In the genomic region with DNA sequence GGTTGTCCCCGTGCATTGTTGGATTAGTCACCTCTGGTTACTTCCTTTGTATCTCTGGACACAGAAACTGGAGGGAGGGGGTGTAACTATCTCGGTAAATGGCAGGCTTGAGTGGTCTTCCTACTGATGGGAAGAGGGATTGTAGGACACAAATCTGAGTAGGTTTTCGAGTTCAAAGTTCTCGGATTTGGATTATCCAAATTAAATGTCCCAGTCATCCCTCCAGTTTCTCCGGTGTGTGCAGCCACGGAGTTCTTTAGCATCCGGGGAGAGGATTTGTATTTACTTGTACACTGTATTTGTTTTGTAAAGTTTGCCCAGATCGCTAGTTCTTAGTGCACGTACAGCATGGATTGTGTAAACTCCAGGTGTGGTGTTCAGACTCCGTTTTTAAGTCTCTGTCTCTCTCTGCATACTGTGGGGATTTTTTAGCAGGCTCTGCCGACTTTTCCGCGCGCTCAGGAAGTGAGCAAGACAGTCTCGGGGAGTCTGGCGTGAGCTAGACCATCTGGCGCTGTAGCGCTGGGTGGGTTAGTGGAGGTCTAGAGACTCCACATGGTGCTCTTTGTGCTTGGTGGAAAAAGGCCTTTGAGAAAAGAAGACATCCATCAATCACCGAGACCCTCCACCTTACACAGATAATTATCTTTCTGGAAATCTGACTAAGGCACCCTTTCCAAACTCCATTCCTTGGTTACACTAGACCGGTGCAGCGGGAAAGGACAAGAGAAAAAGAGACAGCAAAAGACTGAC, we compare ENCODE assay signal across 1 mouse cellular context.
TF ChIP-seq lines count a peak whose summit lies in the region.

No protein-coding gene starts in this region.

TF ChIP-seq in CH12.LX, 34 proteins besides CTCF, POLR2A, EP300 and RAD21 (continued from another document):
- TF ChIP-seq CHD2 (IDR thresholded peaks at IDR 0.05; ENCODE audit: low read length): no peak
- no peak for TF ChIP-seq JUN (IDR thresholded peaks at IDR 0.05; ENCODE audit: insufficient read depth, low read depth, low read length)
- TF ChIP-seq MXI1 (IDR thresholded peaks at IDR 0.05; ENCODE audit: low read depth, low read length): no peak
- no peak for TF ChIP-seq SMC3 (IDR thresholded peaks at IDR 0.05; ENCODE audit: low read depth, low read length)
- no peak for TF ChIP-seq E2F4 (IDR thresholded peaks at IDR 0.05; ENCODE audit: insufficient replicate concordance, low read depth, low read length)
- TF ChIP-seq TBP (conservative IDR thresholded peaks at IDR 0.05; ENCODE audit: low read depth, low read length): no peak
- TF ChIP-seq IRF4 (IDR thresholded peaks at IDR 0.05; ENCODE audit: low read depth, low read length): no peak
- no peak for TF ChIP-seq BHLHE40 (IDR thresholded peaks at IDR 0.05; ENCODE audit: low read depth, low read length)
- TF ChIP-seq ZNF384 (IDR thresholded peaks at IDR 0.05; ENCODE audit: low read depth, low read length): no peak
- no peak for TF ChIP-seq POLR2AphosphoS2 (IDR thresholded peaks at IDR 0.05; ENCODE audit: low read depth, low read length)
- no peak for TF ChIP-seq USF1 (IDR thresholded peaks at IDR 0.05; ENCODE audit: low read depth, low read length)
